Mouse (Mus musculus) heart, postnatal 25 days (tissue): ENCODE measurements around the gene Clca3a1. TPM values are rescaled to one million over a fixed set of nuclear protein-coding genes. Genes with fewer than 3 reads are reported as not detected.

Experiments
- DNase-seq: peaks from one replicate; pipeline ENCODE4 v3.0.0; 2022; ENCODE audit warnings: low spot score
- intact Hi-C: fragments of 180-260 bp; cut with DNase I; formaldehyde crosslinking; loops from one replicate; pipeline ENCODE4 v1.15.1; 2025
- total RNA-seq, 2 experiments: library from RNA; stranded (reverse); gene quantifications; 2 replicates each; pipeline ENCODE4 v1.2.3; 2021

Clca3a1 gene
- total RNA-seq, 2 experiments from 2014 or later, result 1.0 to 1.1 TPM

DNA sequence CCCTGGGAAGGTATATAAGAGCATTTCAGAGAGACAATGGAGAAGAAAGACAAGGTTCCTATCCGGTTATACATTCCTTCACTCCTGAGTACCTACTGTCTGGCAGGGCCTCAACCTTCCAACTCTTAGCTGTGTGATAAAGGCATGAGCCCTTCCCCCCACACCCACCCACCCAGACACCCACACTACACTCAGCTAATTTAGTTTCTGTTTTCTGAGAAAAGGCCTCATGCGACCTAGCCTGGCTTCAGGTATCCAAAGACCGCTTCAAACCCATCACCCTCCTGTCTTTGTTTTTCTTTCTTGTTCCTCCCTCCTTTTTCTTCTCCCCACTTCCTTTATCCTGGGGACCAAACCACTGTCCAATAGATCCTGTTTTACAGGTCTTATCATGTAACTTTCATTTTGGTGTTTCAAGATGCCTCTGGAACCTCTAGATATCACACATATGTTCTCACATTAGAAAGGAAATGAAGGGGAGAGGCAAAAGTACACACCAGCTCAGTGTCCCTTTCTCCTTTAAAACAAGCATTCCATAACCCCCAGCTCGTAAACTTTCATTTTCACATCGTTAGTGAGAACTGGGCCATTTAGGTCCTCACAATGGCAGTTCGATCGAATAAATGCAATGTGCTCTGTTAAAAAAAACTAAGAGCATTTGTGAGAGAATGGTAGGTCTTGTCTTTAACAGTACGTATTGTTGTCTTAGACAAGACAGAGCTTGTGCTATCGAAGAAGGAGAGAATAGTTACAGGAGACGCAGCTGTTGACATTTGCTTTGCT, 39.5 kb downstream of the Clca3a1 start:
- intact Hi-C loops, result loop anchor here (2.0 to 5.0 kb wide), 4 partner anchors 28 to 266 kb away; partner anchors contain the start of genes Hs2st1 and Selenof
- no peak for DNase-seq

DNA sequence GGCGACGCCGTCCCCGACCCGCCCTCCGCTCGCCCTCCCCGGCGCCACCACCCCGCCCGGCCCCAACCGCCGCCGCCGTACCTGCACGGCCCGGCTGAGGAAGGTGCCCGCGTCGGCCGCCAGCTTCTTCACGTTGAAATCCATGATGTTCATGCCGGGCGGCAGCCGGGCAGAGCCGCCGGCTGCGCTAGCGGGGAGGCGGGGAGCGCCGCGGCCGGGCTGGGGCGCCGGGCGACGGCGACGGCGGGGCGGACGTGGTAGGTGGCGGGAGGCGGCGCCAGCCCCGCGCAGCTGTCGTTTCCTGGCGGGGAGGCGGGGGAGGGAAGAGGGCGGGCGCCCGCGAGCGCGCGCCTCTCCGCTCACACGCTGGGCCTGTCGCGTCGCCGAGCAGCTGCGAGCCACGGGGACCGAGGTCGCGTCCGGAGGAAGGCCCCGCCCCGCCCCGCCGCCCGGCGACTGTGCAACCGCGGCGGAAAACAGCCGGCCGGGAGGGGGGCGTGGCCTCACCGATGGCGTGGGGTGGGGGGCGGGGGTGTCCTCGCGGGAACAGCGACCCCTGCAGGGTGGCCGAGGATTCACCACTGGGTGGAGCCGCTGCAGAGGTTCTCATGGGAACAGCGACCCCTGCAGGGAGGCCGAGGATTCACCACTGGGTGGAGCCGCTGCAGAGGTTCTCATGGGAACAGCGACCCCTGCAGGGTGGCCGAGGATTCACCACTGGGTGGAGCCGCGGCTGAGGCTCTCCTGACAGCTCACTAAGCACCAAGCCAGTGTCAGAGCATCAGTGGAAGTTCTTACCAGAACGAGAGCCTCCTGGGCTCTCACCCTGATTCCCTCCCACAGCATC, 40.7 kb downstream of the Clca3a1 start, which contains the start of gene Sh3glb1:
Gene Sh3glb1 (minus strand): TSS at position 435 of the 847 bp plus-strand sequence.
- intact Hi-C loops, result loop anchor here (2.0 to 10.0 kb wide), 5 partner anchors 27 to 515 kb away; partner anchors contain the start of genes Hs2st1, Lmo4 and Selenof
- peak; percentile 90 for DNase-seq

DNA sequence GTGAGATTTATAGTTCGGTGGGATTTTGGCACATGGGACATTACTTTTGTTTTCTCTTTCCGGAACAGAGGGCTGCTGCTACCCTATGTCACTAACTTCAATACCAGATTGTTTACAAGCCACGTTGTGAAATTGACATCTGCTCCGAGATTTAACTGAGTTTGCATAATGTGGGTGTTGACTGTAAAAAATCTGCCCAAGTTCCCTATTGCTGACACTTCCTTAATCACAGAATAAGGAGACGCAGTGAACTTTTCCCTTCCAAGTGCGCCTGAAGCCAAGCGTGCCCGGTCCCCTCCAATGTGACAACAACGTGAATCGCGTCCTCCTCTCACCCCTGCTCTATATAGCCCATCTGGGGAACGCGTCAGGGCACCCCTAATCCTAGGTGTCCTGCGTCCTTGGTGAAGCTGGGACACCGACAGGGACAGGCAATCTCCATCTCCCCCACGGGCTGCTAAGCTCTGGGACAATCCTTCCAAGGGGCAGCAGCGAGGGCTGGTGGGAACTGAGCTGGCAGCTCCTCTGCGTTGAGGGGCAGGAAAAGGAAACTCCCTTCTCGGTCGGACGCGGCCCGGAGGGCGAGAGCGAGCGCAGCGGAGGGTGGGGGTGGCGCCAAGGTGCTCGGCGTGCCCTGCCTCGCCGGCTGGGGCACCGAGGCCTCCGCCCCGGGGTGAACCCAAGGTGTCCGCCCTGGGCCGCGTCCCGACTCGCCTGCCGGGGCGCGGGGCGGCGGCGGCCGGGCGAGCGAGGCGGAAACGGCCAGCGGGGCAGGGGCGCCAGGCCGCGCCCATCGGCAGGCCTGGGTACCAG, 41.5 kb downstream of the Clca3a1 start:
- intact Hi-C loops, result loop anchor here (10.0 kb wide), 1 partner anchor 514 kb away; the partner anchor contains the start of gene Lmo4
- DNase-seq, result peak; percentile 44

DNA sequence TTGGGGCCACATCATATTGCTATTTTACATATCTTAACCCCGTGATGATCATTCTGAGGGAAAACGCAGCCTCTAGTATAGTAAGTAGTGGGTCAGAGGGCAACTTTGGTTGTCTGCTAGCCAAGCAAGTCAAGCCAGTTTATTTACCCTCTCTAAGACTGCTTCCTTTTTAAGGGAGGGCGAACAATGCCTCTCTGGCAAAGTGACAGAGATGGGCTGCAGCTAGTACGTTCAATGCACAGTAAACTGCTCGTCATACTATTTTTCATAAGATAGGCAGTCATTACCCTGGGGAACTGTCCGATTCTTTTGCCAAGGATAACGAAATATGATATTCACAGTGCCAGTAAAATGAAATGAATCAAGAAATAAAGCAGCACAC, 42.1 kb downstream of the Clca3a1 start:
- no peak for DNase-seq
- intact Hi-C loops, result loop anchor here (10.0 kb wide), 1 partner anchor 514 kb away; the partner anchor contains the start of gene Lmo4

DNA sequence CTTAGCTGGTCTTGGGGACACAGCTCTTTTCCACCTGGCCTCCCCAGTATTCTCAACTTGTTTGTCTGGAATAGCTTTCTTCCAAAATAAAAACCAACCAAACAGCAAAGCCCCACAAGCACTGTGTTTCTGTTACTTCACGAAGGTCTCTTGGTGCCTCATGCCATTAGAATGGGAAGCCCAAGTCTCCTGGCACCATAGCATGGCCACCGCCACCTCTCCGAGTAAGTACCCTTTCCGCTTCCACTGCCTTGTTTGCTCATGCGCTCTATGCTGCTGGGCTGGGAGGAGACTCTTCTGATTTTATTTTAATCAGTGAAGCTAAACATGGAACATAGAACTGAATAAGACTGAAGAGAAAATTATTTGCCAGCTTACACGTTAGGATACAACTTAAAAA, 42.9 kb downstream of the Clca3a1 start:
- no peak for DNase-seq
- intact Hi-C loops, result loop anchor here (10.0 kb wide), 1 partner anchor 513 kb away; the partner anchor contains the start of gene Lmo4

DNA sequence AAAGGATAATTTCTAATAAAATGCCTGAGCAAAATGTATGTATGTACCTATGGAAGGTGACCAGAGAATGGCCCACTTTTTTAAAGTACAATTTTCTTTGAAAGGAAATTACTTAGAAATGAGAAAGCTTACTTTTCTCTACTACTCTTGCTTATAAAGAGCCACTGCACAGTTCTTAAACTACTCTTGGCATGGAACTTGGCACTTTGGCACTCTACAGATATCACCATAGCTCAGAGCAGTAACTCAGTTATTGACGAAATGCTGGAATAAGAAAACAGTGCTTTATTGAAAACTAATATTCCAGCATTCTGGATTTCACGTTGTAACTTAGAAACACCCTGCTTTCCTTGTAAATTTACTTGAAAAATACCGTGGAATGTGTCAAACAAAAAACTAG, 43.7 kb downstream of the Clca3a1 start:
- intact Hi-C loops, result loop anchor here (10.0 kb wide), 1 partner anchor 512 kb away; the partner anchor contains the start of gene Lmo4
- no peak for DNase-seq

DNA sequence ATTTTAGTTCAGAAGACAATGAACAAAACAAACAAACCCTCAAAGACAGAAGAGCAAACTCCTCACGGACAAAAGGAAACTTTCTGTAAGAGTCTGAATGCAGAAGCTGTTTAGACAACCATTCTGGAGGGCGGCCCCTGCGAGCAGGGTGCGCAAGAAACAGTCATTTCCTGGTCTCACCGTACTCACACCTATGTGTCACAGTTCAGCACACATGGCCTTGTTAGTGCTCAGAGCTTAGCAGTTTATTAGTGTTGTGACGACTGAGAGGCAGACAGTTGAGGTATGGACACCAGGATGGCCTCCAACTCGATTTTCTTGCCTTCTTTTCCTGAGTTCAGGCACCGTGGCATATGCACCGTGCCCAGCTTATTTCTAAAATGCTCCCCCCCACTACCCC, 44.9 kb downstream of the Clca3a1 start:
- DNase-seq, result no peak
- intact Hi-C loops, result loop anchor here (10.0 kb wide), 1 partner anchor 511 kb away; the partner anchor contains the start of gene Lmo4

DNA sequence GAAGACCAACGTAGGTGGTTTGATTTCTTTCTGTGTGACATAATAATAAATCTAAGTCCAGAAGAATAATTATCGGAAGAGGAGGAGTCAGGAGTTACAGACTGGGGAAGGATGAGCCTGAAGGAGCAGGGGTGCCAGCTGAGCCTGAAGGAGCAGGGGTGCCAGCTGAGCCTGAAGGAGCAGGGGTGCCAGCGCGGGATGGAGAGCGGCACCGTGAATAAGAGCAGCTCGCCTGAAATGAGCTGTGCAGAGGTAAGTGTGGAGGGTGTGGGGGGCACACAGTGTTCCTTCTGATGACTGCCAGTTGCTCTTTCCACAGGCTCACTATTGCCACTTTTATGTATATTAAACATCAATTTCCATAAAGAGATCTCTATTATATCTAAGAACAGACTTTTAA, 45.7 kb downstream of the Clca3a1 start:
- no peak for DNase-seq
- intact Hi-C loops, result loop anchor here (10.0 kb wide), 1 partner anchor 510 kb away; the partner anchor contains the start of gene Lmo4

DNA sequence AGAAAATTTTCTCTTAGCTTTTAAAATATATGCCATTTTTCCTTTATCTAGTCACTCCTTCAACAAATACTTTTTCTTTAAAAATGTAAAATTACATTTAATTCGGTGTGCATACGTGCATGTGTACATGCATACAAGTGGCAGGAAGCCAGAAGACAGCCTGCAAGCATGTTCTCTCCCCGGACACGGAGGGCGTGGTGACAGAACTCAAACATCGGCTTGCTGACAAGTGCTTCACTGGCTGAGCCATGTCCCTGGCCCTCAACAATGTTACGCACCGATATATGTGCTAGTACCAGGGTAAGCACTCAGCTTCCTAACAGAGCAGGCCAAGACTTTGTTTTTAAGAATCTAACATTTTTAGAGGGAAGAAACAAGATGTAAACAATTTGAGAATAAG, 46.2 kb downstream of the Clca3a1 start:
- intact Hi-C loops, result loop anchor here (10.0 kb wide), 1 partner anchor 510 kb away; the partner anchor contains the start of gene Lmo4

DNA sequence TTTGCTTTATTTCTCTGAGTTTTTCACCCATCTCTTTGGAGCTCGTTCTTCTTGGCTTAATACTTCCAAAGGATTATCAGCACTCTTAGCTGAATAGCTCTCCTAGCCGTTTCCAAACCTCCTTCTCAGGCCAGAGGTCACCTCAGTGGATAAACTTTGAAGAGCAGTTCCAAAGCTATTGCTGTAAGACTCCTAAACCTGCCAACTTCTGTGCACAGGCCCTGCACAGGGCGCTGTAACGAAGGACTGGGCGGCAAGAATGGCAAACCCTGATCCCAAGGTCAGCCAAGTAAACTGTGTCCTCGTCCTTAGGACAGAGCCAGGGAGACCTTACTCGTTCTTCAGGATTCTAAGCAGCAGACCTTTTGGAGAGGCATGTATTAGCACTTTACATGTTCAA, 46.7 kb downstream of the Clca3a1 start:
- intact Hi-C loops, result loop anchor here (10.0 kb wide), 1 partner anchor 509 kb away; the partner anchor contains the start of gene Lmo4
- DNase-seq, result peak; percentile 16

More for the DNA sequence above, 46.2 kb downstream of the Clca3a1 start:
- no peak for DNase-seq

DNA sequence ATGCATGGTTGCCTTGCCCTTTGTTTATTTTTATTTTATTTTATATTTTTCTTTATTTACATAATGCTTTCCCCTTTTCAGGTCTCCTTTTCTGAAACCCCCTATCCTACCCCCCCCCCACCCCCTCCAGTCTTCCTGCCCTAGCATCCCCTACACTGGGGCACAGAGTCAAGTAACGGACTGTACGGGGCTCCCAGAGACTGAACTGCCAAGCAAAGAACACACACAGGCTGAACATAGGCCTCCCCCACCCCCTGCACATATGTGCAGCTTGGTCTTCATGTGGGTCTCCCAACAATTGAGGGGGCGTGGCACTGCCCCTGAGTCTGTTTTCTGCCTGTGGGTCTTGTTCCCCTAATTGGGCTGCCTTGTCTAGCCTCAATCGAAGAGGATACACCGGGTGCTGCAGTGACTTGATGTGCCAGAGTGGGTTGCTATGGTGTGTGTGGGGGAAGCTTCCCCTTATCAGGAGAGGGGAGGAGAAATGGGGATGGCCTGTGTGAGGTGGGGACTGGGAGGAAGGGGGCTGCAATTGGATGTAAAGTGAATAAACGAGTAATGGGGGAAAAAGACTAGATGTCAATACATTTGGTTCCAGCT, 49.1 kb downstream of the Clca3a1 start:
- intact Hi-C loops, result loop anchor here (10.0 kb wide), 1 partner anchor 507 kb away; the partner anchor contains the start of gene Lmo4
- DNase-seq, result no peak

DNA sequence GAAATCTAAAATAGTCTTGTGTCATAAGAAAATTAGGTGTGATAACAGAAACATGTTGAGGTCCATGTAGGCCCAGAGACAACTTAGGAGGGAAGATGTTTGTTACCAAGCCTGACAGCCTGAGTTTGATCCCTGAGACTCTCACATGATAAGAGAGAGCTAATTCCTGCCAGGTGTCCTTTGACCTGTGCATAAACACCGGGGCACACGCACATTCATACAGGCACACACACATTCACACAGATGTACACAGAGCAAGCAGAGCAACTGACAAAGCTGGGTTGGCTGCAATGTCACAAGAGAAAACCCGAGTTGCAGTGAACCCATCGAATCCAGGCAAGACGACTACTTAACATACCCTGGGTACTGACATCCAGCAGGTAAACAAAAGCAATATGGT, 52.2 kb downstream of the Clca3a1 start:
- no peak for DNase-seq
- intact Hi-C loops, result no loop called here

DNA sequence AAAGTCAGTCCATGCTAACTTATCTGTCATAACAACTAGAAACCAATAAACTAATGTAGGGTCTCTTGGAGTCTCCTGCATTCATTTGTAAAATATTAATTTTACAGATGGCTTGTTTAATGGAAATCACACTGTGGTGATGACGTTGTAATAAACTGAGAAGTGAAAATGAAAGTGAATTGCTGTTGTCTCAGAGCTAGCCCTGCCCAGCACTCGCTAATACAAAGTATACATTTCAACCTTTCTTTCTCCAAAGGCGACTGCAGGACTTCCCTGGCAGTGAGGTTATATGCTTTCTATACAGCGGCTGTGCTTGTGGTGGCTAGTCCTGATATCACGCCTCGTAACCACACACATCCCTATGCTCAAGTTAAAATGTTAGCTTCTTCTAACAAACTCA, 56.8 kb downstream of the Clca3a1 start:
- DNase-seq, result no peak
- intact Hi-C loops, result no loop called here

DNA sequence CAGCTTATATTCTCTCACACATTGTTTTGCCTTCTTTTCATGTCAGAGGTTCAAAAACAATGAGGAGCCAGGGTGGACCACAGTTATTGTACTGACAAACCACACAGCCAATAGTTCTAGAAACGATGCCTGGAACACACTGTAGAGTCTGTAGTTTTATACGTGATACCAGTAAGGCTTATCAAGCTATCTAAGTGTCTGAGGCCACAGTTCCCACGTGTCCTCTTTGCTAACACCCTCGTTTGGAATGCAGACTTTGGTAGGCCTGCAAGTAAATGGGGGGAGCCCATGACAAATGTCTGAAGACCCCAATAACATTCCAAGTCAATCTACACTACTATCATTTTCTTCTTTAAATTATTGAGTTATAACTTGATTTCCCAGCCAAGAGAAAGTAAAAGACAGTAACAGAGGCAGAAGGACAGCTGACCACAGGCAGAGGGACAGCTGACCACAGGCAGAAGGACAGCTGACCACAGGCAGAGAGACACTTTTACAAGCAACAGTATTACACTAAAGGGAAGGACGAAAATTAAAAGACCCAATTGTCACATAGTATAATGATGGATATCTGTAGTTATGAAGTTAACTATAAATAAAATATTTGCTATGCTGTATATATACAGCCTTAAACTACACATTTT, 61.9 kb downstream of the Clca3a1 start:
- no peak for DNase-seq
- intact Hi-C loops, result no loop called here

DNA sequence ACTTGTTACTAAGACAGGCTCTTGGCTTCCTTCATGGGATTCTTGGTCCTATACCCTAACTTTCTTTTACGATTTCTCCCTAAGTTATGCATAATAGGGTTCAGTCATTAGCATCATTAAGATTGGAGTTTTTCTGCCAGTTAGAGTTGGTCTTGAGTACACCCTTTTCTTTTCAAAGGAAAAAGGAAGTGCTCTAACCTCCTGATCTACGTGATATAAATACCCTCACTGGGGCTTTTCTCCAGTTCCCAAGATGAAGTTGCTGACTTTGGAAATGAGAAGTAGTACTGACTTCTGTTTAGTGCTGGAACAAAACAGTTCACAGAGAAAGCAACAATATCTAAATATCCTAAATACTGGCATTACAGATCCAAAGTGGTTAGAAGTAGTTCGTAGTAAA, 62.8 kb downstream of the Clca3a1 start:
- intact Hi-C loops, result no loop called here
- DNase-seq, result no peak

DNA sequence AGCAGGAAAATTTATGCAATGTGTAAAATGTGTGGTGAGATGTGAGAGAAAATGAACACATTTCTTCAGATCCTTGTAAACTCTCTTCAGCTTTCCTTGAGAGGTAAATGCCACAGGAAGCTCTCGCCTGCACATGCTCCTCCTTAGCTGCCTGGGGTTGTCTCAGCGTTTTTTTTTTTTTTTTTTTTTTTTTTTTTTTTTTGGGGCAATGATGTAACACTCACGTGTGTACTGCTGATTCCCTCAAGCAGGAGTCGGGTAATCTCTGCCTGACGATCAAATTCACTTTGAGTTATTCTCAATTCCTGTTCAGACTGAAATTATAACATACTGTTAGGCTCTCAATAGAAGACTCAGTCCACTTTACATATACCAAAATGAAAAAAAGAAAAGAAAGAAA, 63.6 kb downstream of the Clca3a1 start:
- DNase-seq, result no peak
- intact Hi-C loops, result no loop called here

DNA sequence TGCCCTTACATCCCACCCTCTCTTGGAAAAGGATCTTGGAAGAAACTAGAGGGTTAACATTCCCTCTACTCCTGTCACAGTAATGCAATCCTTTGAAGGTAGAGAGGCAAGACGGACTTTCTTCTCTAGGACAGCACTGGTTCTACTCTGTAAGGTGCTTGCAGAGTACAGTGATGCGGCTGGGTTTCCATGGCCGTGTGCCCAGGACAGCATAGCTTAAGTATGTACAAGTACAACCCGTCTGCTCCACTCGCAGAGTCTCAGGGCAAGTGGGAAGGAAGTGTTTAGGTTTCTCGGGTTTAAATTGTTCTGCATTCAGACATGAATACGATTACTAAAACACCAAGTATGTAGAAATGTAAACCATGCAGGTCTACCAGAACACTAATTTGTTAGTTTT, 65.8 kb downstream of the Clca3a1 start:
- intact Hi-C loops, result loop anchor here (5.0 kb wide), 2 partner anchors 128 to 243 kb away; no protein-coding TSS in a partner anchor
- DNase-seq, result no peak

DNA sequence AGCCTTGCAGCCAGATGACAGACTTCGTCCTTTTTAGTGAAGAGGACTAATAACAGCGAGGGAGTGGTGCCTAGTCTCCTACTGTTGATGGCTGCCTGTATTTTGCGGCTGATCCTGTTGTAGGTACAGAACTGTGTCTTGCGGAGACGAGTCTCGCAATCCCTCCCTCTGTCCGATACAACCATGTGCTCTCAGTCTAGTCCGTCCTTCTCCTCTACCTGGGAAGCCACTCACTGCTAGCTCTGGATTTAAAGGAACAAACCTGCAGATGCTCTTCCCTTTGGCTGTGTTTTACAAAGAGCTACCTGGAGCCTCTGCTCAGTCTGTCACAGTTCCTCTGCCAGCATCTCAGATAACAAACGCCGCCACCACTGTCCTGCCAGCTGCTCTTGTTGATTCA, 66.7 kb downstream of the Clca3a1 start:
- intact Hi-C loops, result loop anchor here (5.0 kb wide), 2 partner anchors 127 to 242 kb away; no protein-coding TSS in a partner anchor
- no peak for DNase-seq
